Mouse (Mus musculus) erythroblast, embryonic 14.5 days (primary cell): ENCODE measurements at regions not wholly inside any gene's neighbourhood (a gene's known extent, or its start where the extent isn't known, plus 50 kb on each side); places are given as distances from the start of the nearest gene placed in this dataset.

Experiments used
- H3K27me3 ChIP-seq: 2 replicates; pipeline ENCODE4 v1.6.1; 2012; ENCODE audit warnings: inconsistent platforms; ENCODE audit not compliant: control insufficient read depth
- H3K36me3 ChIP-seq: 2 replicates; pipeline ENCODE4 v1.6.1; 2012; ENCODE audit warnings: mild to moderate bottlenecking, inconsistent platforms; ENCODE audit not compliant: control insufficient read depth
- H3K4me1 ChIP-seq: 2 replicates; pipeline ENCODE4 v1.6.1; 2012; ENCODE audit warnings: inconsistent platforms; ENCODE audit not compliant: control insufficient read depth
- H3K4me3 ChIP-seq: replicated peaks from 2 replicates; pipeline ENCODE3; 2012; ENCODE audit warnings: moderate library complexity, mild to moderate bottlenecking, inconsistent platforms
- H3K9me3 ChIP-seq: 2 replicates; pipeline ENCODE4 v1.6.1; 2012; ENCODE audit warnings: low read length, inconsistent platforms, mixed read lengths; ENCODE audit not compliant: control insufficient read depth
- GATA1 ChIP-seq: IDR thresholded peaks from 2 replicates; pipeline ENCODE4 v1.6.1; 2012; ENCODE audit warnings: low read length, inconsistent platforms, mixed read lengths
- TAL1 ChIP-seq: IDR thresholded peaks from 3 replicates; pipeline ENCODE4 v1.6.1; 2012; ENCODE audit warnings: low read length, inconsistent platforms, mixed read lengths

GRCm38 (mm10) chr3:41217770-41218169 is 134.9 kb upstream of the Pgrmc2 start:
- TF ChIP-seq GATA1 (no peak), TAL1 (no peak)
- no peak overlapping the region for H3K4me3 ChIP-seq
- H3K9me3 ChIP-seq, result no peaks in the 10 kb centered on the region
- no peaks in the 10 kb centered on the region for H3K36me3 ChIP-seq
- no peaks in the 10 kb centered on the region for H3K27me3 ChIP-seq
- no peaks in the 10 kb centered on the region for H3K4me1 ChIP-seq

GRCm38 (mm10) chr3:41213533-41213932 is 130.7 kb upstream of the Pgrmc2 start:
- no peaks in the 10 kb centered on the region for H3K9me3 ChIP-seq
- no peaks in the 10 kb centered on the region for H3K27me3 ChIP-seq
- TF ChIP-seq GATA1 (no peak), TAL1 (no peak)
- no peaks in the 10 kb centered on the region for H3K4me1 ChIP-seq
- no peak overlapping the region for H3K4me3 ChIP-seq
- H3K36me3 ChIP-seq, result no peaks in the 10 kb centered on the region

- Histone ChIP-seq H3K9me3 (no peaks in the 10 kb centered on the region), H3K27me3 (no peaks in the 10 kb centered on the region), H3K4me3 (no peak overlapping the region), H3K4me1 (no peaks in the 10 kb centered on the region), H3K36me3 (no peaks in the 10 kb centered on the region)
- TF ChIP-seq GATA1, result no peak
- TF ChIP-seq TAL1, result no peak
Measured at GRCm38 (mm10) chr3:41210333-41210732, 127.5 kb upstream of the Pgrmc2 start.

GRCm38 (mm10) chr3:41202895-41203294 is 120.0 kb upstream of the Pgrmc2 start:
- Histone ChIP-seq H3K27me3 (no peaks in the 10 kb centered on the region), H3K4me3 (no peak overlapping the region), H3K4me1 (no peaks in the 10 kb centered on the region), H3K36me3 (no peaks in the 10 kb centered on the region), H3K9me3 (no peaks in the 10 kb centered on the region)
- no peak for TF ChIP-seq TAL1
- TF ChIP-seq GATA1, result no peak

GRCm38 (mm10) chr3:41201782-41202181 is 118.9 kb upstream of the Pgrmc2 start:
- H3K27me3 ChIP-seq, result no peaks in the 10 kb centered on the region
- H3K4me3 ChIP-seq, result no peak overlapping the region
- TF ChIP-seq GATA1 (no peak), TAL1 (no peak)
- no peaks in the 10 kb centered on the region for H3K4me1 ChIP-seq
- H3K36me3 ChIP-seq, result no peaks in the 10 kb centered on the region
- H3K9me3 ChIP-seq, result no peaks in the 10 kb centered on the region

- H3K9me3 ChIP-seq, result no peaks in the 10 kb centered on the region
- H3K4me3 ChIP-seq, result no peak overlapping the region
- H3K27me3 ChIP-seq, result no peaks in the 10 kb centered on the region
- H3K36me3 ChIP-seq, result no peaks in the 10 kb centered on the region
- no peaks in the 10 kb centered on the region for H3K4me1 ChIP-seq
- TF ChIP-seq GATA1, result no peak
- TF ChIP-seq TAL1, result no peak
Measured at GRCm38 (mm10) chr3:41200026-41200425, 117.2 kb upstream of the Pgrmc2 start.

- Histone ChIP-seq H3K4me1 (peaks cover 2% of the 10 kb centered on the region; the same call in 1 of the 2 replicates), H3K4me3 (no peak overlapping the region), H3K9me3 (no peaks in the 10 kb centered on the region), H3K36me3 (no peaks in the 10 kb centered on the region), H3K27me3 (no peaks in the 10 kb centered on the region)
- TF ChIP-seq GATA1 (no peak), TAL1 (no peak)
Measured at GRCm38 (mm10) chr3:41198216-41198976, 115.5 kb upstream of the Pgrmc2 start.

GRCm38 (mm10) chr3:41195113-41195975 is 112.5 kb upstream of the Pgrmc2 start:
- H3K36me3 ChIP-seq, result no peaks in the 10 kb centered on the region
- TF ChIP-seq TAL1 (no peak), GATA1 (no peak)
- peaks cover 2% of the 10 kb centered on the region; the same call in 1 of the 2 replicates for H3K4me1 ChIP-seq
- H3K27me3 ChIP-seq, result no peaks in the 10 kb centered on the region
- no peak overlapping the region for H3K4me3 ChIP-seq
- no peaks in the 10 kb centered on the region for H3K9me3 ChIP-seq
